Mouse (Mus musculus): ENCODE measurements around the gene Vmn2r60. TPM values are rescaled to one million over a fixed set of nuclear protein-coding genes. Genes with fewer than 3 reads are reported as not detected.

The Vmn2r60 gene
- polyA plus RNA-seq (2015; fragmentation: Nextera tagmentation; extraction: Ambion mirVana): not detected in 2 replicates

DNA sequence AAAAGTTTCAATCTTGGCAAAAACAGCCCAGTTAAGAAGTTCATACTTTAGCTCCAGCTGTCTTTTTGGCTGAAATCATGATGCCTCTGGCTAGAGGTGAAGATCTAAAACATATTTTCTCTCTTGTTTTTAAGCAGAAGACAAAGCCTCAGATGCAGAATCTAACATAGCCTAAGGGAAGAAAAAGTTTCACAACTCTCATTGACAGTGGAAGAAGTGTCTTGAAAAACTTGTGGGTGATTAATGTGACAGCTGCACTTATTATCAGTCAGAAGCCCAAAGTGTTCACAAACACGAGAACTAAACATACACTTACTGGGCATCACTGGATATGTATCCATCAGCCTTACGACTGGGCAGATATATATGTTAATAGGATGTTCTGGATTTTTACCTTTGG lies at the start of gene Vmn2r60:
Vmn2r60 (plus strand) TSS at position 301 of the 400 bp plus-strand sequence.

DNA sequence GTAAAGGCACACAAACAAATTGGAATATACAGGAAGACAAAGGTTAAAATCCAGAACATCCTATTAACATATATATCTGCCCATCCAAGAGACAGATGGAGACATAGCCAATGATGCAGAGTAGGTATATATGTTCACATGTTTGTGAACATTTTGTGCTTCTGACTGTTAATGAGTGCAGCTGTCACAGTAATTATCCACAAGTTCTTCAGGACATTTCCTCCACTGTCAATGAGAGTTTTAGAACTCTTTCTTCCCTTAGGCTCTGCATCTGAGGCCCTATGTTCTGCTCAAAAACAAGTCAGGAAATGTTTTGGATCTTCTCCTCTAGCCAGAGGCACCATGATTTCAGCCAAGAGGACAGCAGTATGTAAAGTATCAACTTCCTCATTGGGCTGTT lies 48.6 kb upstream of the Vmn2r60 start, which contains the start of gene Vmn2r59:
Vmn2r59 (minus strand) TSS at position 101 of the 400 bp plus-strand sequence.

Other genes with a start within 250 kb of the Vmn2r60 start
- not detected in 2 replicates for gene Vmn2r58, start 235.1 kb upstream of the Vmn2r60 start, polyA plus RNA-seq (2015; fragmentation: Nextera tagmentation; extraction: Ambion mirVana)
- not detected in 2 replicates for gene Vmn2r59, start 48.7 kb upstream of the Vmn2r60 start, polyA plus RNA-seq (2015; fragmentation: Nextera tagmentation; extraction: Ambion mirVana)
- not detected in 2 replicates for gene Vmn2r61, start 152.3 kb downstream of the Vmn2r60 start, polyA plus RNA-seq (2015; fragmentation: Nextera tagmentation; extraction: Ambion mirVana)

Measured in urinary bladder, postnatal 0 days (tissue).